Mouse (Mus musculus) ovary, postnatal 10 days (tissue): ENCODE data around the gene Chic2.

Experiments used
- DNase-seq: peaks from one replicate; pipeline ENCODE4 v3.0.0; 2022; ENCODE audit warnings: low spot score

The Chic2 gene

DNA sequence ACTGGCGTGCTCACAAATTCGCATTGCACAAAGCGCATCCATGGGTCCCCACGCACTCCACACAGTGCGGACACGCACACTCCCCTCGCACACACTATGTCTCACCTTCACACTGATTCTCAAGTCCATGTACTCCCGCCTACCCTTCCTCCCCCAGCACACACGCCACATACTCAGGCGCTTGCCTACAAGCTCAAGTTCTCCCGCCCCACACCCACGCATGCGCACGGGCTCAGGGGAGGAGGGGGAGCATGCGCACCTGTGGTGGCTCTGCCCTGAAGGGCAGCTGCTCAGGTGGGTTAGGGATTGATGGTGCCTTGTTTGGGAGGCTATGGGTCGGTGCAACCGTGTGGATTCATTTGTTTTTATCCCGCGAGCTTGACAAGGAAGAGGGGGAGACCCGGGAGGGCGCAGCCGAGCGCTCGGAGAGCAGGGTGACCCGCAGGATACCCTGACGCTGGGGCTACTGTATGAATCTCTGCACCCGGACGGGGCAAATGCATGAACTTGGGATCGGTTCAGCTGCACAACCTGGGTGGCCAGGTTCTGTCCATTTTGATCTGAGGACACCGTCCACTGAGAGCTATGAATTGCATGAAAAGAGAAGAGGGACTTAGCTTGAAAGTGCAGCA, 22.7 kb upstream of the Chic2 start:
- peak; percentile 37 for DNase-seq

DNA sequence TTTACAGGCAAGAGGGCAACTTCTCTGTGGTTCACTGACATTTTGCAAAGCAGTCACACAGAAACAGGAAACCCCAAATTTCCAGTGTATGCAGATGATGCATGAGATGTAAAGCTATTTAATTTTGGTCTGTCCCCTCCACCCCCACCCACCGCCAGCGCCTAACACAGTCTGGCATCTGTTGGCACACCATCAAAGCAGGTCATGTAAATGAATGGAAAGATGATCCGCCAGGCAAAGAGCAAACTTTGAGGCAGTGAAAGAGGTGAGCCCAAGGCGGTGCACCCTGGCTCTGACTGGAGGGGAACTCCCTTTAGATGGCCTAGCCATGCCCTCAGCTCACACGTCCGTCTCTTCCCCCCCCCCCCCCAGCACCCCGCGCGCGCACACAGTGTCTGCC, 22.1 kb upstream of the Chic2 start:
- no peak for DNase-seq

DNA sequence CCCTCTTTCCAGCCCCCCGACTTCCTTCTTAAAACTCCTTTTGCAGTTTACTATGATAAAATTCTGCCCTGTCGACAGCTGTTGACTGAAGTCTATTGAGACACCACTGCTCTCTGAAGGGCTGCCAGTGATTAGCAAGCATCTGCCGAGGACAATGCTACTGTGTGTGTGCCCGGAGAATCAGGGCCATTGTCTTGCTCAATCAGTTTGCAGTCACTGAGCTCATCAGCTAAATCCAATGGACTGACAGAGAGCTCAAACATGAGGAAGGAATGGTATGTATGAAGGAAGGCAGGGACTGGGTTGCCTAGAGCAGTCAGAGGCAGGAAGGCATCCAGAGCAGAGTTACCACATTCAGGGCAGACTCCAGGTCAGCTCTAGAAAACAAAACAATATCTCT, 18.6 kb upstream of the Chic2 start:
- DNase-seq, result no peak

DNA sequence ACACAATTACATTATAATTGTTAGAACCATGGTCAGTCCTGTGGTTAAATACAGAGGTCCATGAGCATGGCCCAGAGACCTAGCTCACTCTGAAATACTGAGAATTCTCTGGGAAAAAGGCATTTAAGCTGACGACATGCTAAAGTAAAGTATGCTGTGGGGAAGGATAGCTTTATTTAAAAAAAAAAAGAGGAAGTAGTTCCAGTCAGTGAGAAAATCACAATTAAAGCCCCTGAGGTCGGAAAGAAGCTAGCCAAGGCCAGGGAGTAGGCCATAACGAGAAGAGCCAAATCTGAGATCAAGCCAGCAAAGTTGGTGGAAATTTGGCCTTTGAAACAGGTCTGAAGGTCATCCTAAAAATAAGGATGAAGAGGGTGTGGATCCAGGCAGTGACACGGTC, 6.5 kb upstream of the Chic2 start:
- no peak for DNase-seq

DNA sequence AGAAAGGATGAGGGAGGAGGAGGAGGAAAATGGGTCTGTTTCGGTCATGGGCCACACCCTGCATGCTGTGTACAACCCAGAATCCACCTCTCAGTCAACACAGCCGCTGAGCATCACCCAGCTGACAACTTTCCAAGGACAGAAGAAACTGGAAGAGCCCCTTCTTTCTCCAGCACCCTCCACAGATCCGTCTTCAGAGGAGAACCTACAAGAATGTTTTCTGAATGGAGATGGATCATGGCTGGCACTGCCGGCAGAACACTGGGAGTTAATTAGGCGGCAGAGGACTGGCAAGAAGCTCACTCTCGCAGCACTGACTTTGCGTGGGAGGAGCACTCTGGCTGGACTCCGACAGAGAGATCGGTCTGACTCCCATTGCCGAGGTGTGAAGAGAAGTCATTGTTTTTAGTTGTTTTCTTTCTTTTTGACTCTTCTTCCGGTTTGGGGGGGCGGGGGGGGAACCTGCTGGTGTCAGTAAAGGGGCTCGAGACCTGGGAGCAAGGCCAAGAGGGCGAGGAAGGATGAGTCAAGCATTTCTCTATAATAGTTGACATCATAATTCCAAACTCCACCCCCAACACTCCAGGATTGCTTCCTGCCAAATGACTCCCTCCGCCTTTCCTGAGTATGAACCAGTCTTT, 2.2 kb upstream of the Chic2 start:
- DNase-seq, result no peak

DNA sequence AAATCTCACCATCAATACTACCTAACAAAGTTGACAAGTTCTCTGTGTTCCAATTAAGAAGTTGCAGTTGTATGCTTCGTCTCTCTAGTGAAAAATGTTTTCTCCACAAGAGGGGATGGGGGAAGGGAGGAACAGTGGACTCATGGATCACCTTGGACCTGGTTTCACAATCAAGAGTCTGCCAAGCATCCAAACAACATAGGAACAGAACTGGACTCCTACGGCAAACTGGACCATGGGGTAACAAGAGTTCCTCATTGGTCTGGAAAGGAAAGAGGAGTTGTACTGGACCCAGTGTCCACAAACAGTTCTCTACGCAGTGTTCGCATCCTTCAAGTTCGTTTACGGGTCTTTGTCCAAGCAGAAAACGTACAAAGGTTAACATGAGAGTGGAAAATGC, 797 bp upstream of the Chic2 start:
- no peak for DNase-seq

DNA sequence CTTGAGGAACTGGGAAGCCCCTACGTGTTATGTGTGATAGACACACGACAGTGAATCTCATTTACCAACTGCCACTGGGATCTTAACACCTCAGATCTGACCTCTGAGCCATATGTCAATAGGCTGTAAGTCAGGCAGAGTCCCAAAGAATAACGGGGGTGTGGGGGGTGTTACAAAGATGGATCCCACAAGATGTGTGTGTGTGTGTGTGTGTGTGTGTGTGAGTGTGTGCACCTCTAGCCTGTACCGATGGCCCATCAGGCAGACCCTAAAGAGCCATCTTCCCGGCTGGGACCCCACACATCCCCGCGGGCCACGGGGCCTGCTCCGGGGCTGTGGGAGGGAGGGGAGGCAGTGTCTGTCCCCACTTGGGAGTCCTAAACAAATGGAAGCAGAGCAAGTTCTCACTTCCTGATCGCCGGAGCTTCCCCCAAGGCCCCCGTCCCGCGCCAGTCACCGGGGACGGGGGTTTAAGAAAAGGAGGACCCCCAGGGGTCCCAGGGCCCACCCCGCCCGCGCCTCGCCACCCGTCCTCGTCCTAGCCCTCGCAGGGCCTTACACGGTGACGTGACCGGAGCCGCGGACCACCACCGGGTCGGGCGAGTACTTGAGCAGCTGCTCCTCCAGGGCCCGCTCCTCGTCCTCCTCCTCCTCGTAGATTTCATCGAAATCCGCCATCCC, 813 bp downstream of the Chic2 start:
- peak; percentile 51 for DNase-seq

DNA sequence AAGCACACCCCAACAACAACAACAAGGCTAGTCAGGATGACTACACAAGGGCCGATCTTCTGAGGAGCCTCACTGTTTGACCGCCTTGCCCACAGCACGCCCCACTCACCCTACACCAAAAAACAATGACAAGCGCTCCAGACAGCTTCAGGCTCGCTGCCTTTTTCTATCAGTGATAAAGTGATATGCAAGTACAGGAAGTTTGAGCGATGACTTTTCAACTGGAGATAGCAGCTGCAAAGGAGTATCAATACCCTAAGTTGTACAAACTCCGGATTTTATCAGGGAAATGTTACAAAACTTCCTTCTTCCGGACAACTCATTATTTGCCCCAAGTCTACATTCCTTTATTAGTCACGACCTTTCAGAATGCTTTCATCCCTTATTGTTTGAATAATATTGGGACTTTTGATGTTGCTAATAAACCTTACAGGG, 1.5 kb downstream of the Chic2 start:
- no peak for DNase-seq

DNA sequence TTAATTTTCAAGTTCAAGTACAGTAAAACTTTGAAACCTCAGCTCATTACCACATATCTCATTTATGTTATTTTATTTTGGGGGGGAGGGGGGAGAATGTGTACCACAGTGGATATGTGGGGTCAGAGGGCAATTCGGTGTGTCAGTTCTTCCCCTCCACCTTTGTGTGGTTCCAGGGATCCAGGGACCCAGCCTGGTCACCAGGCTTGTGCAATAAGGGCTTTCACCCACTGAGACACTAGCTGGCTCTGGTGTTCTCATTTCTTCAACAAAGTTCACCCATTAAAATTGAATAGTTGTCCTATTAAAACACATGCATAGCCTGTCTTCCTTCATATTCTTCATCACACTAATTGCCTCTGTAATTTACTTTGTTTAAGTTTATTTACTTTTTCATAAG, 5.3 kb downstream of the Chic2 start:
- DNase-seq, result no peak

DNA sequence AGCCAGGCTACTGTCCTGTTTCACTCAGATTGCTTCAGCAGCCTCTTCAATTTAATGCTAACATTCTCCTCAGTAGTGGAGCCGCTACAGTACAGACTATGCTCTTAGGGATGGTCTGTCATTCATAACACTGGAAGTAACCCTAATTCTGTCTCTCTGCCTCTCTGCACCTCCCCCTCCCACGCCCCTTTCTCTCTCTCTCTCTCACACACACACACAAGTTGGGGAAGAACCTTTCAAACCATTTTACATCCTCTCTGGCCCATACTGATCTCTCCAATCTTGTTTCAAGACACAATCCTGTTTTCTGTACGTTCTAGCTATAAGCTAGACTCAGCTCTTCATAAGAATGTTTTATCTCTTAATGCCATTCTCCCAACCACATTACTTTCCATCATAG, 9.1 kb downstream of the Chic2 start:
- DNase-seq, result no peak

DNA sequence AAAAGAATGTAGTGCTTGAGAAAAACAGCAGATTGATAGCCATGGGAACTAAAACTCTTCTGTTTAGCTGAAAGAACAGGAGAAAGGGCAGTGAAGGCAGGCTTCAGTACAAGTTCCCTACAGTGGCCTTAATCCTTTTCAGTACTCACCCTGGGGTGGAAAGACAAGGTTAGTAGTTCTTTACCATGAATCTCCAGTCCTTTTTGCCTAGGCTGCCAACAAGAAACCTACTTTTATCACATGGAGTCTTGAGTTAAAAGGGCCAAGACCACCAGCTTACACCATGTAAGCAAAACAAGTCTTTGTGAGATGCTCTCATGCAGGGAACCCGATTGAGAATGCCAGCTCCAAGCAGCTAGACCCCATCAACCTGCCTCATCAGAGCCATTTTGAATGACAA, 29.8 kb downstream of the Chic2 start:
- DNase-seq, result no peak

DNA sequence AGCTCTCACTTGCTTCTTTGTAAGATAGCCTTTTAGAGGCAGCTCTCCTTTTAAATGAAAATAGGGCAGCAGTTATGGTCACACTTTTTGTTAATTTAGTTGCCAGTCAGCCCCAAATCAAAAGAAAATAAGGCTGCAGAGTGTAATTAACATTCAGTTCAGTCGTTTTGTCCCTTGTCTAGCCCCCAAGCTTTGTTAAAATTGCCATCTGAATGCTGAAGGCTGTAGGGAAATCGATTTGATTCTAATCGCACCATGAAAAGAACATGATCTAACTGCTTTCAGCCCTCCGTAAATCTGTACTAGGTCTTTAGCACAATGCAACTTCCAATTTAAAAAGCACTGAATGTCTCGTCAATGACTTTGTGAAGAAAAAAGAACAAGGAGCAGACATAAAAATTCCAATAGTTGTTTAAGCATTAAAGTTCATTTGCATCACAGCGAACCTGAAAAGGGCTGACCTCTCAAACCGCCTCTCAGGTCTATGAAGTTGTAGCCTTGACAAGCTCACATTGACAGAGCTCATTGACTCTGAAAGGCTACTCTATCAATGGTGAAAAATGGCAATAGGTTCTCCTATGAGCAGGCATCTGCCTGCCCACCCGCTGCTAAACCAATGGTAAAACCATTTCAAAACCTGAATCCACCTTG, 31.7 kb downstream of the Chic2 start:
- no peak for DNase-seq

DNA sequence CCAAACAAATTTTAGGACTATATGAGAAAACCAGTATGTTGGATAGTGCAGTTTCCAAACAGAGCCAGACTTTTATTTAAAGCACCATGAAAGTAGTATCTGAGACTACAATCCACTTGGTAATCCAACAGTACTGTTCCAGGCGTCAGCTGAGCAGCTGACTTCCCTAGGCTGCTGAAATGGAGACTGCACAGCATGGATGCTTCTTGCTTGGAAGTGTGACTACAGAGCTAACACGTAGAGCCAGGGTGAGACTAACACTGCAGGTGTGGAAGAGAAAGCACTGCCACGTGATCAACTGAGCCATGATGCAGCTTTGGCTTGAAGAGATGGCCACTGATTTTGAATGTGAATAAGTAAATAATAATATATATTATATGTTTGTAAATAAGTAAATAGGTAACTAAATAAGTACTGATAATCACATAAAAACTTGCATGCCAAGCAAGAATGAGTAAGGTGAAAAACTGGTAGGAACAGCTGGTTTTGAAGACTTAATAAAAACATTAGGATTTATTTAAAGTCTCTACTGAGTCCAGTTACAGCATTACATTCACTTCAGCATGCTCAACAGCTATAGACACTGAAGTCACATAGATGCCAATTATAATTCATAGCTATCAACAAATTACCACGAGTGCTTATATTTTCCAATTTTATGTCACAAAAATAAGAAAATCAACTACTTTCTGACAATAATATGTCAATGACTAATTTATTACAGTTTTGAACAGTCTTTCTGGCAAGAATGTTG, 32.4 kb downstream of the Chic2 start:
- DNase-seq, result no peak

DNA sequence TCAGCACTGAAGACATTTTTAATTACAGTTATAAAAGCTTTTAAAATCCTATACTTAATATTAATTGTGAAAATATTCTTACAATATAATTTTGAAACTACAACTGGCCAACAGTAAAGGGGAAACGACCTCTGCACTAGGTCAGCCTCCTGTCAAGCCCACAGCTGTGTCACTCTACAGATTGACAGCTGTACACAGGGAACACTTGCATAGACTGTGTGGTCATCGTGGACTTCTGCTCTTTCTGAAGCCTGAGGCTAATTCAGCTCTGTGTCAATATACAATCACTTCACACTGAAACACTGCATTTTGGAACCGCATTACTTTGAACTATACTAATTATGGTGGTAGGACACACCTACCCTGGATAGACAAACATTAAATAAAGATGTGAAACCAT, 39.8 kb downstream of the Chic2 start:
- no peak for DNase-seq

DNA sequence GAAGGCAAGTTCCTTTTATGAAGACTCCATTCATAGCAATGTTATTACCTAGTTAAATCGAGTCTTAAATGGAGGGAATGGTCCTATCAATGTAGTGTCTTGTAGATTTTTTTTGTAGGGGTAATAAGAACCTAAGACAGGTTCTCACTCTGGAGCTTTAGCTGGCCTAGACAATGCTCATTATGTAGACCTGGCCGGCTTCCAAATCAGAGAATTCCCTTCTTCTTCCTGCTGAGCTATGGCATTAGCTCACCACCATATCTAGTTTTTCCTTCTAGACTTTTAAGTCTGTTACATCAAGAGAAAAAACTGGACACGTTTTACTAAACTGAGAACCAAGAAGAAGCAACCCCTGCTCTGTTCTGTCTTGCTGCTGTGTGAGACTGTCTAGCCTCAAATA, 42.5 kb downstream of the Chic2 start:
- no peak for DNase-seq

DNA sequence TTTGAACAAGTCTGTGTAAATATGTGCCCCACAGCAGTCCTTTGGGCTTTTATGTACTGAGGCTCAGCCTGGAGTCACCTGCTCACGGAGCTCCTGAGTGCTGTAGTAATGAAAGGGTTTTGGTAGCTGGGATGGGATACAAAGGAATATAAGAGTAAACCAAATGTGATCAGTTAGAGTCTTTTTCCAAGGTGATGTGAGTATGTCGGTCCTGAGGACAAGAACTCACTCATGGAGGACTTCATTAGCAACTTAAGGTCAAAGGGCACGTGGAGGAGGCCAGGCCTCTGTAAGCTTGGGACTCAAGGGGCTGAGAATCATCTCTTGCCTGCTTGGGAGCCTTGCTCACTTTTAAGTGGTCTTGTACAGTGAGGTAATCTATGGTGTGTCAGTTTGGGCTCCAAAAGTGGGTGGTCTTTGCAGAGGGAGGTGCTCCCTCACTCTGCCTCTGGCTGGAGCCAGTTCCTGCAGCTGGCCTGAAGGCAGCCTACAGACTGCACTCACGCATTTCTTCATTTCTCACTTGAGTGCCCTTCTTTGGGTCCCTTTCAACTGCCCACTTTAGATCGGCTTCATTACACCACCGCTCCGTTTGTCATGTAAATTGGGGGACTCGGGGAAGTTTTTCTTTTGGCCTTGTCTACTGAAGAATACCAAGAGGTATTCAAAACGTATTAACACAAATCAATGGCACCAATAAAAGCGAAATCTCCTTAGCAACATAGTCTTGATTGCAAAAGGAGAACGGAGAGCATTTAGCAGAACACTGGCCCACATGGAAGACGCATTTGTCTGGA, 45.7 kb downstream of the Chic2 start:
- DNase-seq, result no peak

DNA sequence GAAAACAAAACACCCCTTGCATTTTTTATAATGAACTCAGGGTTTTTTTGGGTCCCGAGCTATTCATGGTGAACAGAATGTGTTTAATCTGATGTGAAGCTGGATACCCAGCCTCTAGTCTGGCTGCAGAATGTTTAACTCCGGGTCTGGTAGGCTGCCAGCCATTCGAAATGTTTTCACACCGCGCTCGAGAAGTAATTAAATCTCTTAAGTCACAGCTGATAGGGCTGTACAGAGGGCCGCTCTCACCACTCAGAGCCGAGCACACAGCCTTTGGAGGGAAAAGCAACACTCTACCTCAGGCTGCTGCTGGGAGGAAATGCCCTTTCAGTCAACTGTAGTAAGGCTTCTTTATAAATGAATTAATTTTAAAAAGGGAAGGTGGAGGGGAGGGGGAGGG, 49.6 kb downstream of the Chic2 start:
- DNase-seq, result no peak

DNA sequence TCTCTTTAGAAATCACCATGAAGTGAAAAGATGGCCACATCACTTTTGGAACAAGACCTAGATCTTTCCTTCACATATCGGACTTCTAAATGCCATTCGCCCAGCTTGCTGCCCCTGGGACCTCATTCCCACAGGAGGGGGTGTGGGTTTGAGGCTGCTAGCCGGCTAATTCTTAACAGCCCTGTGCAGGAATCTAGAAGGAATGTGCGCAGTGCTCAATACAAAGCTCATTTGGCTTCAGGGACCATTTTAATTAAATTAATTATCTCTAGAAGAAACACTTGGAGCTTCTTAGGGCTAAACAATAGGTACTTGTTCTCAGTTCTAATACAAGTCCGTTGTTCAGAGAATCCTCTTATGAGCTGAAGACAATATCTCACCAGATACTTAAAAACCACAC, 60.5 kb downstream of the Chic2 start:
- no peak for DNase-seq

DNA sequence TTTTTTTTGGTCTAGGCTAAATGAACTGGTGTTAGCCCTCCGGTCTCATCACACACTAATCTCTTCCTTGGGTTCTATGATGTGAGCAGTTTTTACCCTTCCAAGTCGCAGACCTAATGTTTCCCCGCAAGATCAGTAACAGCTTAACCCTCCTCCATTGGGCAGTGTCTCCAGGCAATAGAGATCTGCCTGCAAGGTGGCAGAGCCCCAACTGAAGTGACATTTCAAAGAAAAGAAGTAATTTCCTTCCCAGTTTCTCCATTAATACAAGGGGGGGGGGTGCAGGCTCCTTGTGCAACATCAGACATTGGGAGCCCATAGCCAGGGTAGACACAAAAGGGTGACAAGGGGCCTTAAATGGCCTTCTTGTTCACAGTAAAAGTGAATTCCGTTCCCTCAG, 64.0 kb downstream of the Chic2 start:
- DNase-seq, result no peak

DNA sequence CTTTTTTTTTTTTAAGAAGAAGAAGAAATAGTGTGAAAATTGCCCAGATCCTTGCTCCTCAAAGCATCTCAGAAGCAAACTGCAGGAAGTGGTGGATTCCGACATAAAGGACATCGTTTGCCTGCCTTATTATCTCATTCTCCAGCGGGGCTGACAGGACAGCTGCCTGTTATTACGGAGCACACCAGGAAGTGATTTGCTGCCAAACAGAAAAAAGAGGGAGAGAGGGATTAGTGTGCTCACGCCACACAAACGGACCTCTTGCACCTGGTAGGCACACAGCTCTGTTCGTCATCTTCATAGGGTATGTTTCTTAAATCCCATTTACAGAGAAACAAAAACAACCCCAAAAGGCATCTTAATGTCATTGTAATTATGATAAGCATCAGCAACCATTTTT, 64.4 kb downstream of the Chic2 start:
- no peak for DNase-seq

DNA sequence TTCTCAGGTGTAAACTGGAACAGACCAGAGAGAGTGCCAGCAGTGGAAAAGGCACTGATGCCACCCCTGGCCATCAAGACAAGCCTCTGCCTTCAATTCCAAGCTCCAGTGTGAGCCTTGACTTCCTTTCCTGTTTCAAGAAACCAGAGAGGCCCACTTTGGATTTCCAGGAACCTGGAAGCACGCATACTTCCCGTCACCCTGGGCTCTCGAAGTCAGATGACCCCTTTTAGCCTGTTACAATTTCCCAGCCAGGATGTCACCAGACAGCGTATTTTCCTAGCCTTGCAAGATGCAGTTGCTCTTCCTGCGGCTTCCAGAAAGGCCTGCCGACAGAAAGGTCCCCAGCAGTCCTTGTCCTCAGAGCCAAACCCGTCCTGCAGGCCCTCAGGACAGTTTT, 65.0 kb downstream of the Chic2 start:
- DNase-seq, result no peak

DNA sequence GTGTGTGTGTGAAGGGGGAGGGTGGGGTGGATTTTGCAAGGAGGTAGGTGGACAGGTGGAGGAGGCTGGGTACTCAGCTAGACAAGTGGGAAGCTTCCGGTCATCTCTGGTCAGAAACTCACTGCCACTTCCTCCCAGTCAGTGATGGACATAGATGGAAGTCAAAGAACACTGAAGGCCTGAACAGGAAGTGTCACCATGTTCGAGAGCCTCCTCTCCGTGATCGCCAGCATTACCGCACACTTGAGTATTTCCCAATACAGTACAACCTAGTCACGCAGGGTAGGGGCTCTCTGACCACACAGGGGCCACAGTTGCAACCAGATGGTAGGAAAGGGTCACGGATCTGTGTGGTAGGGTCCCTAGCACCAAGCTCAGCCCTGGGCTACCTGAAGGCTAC, 69.1 kb downstream of the Chic2 start:
- DNase-seq, result no peak
